Comparison of ENCODE assay signal across 8 mouse cellular contexts in the genomic region with DNA sequence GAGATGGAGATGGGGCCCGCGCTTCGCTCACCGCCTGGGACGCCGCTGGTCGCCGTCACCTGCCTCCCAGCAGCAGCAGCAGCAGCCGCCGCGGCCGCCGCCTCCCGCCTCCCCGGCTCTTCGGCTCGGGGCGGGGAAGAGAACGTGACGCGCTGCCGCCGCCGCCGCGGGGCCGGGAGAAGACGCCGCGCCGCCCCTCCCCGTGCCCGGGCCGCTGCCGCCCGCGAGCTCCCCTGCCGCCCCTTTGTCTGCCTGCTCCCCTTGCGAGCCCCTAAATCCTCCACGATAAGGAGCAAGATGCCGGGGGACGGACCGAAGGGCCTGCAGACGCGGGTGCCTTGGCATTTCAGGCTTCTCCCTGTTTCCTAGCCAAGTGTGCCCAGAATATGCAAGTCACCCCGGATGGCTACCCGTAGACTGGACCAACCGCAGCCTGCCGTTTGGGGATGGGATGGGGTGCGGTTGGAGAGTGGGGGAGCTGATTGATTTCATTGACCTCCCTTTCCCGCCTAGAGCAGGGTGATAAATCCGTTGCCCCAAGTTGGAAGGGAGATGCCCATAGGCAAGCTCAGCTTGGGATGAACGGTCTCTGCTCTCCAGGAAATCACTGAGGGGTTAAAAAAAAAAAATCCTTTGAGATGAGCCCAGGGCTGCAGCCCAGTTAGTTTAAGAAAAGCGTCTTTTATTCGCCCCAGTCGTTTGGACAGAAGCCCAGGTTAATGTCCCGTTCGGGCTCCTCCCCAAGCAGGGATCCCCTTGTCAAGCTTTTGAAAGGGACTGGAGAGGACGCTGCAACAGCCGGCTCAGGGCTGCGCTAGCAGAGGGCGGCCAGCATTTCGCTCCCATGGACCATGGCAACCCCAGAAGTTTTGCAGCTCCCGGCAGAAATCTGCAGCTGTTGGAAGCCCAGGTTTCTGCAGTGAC. TPM values are rescaled to one million over a fixed set of nuclear protein-coding genes. Genes with fewer than 3 reads are reported as not detected.
DNase-seq lines count a peak whose midpoint lies in the region; ATAC-seq and TF ChIP-seq lines count a peak whose summit lies in the region.

A gene (minus strand): TSS at position 398 of the 924 bp plus-strand sequence.

- H3K4me3 ChIP-seq in MEL (ENCODE audit: control insufficient read depth in 1 of 2, insufficient read depth in 1 of 2, low read depth in 2 of 2, low read length in 2 of 2) = peak within 1 kb of the TSS; percentile 84 to 99
- H3K4me3 ChIP-seq in forebrain, embryonic 14.5 days (ENCODE audit: low read depth, low read length) = peak within 1 kb of the TSS; percentile 96
- peak within 1 kb of the TSS; percentile 96 for H3K4me3 ChIP-seq in heart, embryonic 16.5 days (ENCODE audit: low read length)
- peak within 1 kb of the TSS; percentile 79 for H3K4me3 ChIP-seq in liver, embryonic 15.5 days (replicated peaks)
- peak within 1 kb of the TSS; percentile 79 for H3K4me3 ChIP-seq in neural tube, embryonic 11.5 days (ENCODE audit: low read depth, low read length)
- peak within 1 kb of the TSS; percentile 93 for H3K4me3 ChIP-seq in stomach, embryonic 16.5 days (replicated peaks; ENCODE audit: low read length)

- peak within 1 kb of the TSS; percentile 69 for H3K4me2 ChIP-seq in forebrain, embryonic 14.5 days (ENCODE audit: low read length)
- H3K4me2 ChIP-seq in heart, embryonic 16.5 days (ENCODE audit: low read depth, low read length) = peak within 1 kb of the TSS; percentile 96
- peak within 1 kb of the TSS; percentile 94 for H3K4me2 ChIP-seq in liver, embryonic 15.5 days
- H3K4me2 ChIP-seq in neural tube, embryonic 11.5 days (ENCODE audit: low read depth) = peak within 1 kb of the TSS; percentile 79
- H3K4me2 ChIP-seq in stomach, embryonic 16.5 days (ENCODE audit: low read depth, low read length) = peak within 1 kb of the TSS; percentile 98

- TF ChIP-seq RAD21 in MEL (IDR thresholded peaks at IDR 0.05; ENCODE audit: low read depth, low read length) = no peak

- peak; percentile 65 for DNase-seq in MEL (ENCODE audit: low read depth, low spot score)
- DNase-seq in cerebellum, adult 11 months = peak; percentile 64
- DNase-seq in forebrain, embryonic 14.5 days (ENCODE audit: low spot score) = peak; percentile 90
- peak; percentile 81 for DNase-seq in kidney, postnatal 14 days
- peak; percentile 79 for DNase-seq in neural tube, embryonic 11.5 days (ENCODE audit: low spot score)

- peaks cover 21% of the 10 kb centered on the region for H3K79me2 ChIP-seq in MEL (ENCODE audit: control insufficient read depth, insufficient read depth, low read length, poor library complexity)

- under 1% methylated on average over 33 of the region's 64 CpGs for WGBS in forebrain, embryonic 14.5 days
- 1% methylated on average over 42 of the region's 64 CpGs for WGBS in heart, embryonic 16.5 days
- WGBS in liver, embryonic 15.5 days (ENCODE audit: insufficient replicate concordance) = 2% methylated on average over 61 of the region's 64 CpGs
- under 1% methylated on average over 29 of the region's 64 CpGs for WGBS in neural tube, embryonic 11.5 days
- under 1% methylated on average over 55 of the region's 64 CpGs for WGBS in stomach, embryonic 16.5 days

- peak; percentile 78 for ATAC-seq in forebrain, embryonic 14.5 days
- ATAC-seq in heart, embryonic 16.5 days (replicated peaks; ENCODE audit: extremely low read depth, insufficient read depth, low FRiP score) = peak; percentile 73
- peak; percentile 80 for ATAC-seq in liver, embryonic 15.5 days (ENCODE audit: insufficient read depth)
- ATAC-seq in neural tube, embryonic 11.5 days (ENCODE audit: insufficient read depth, low FRiP score, low TSS enrichment) = peak; percentile 60
- peak; percentile 75 for ATAC-seq in stomach, embryonic 16.5 days (ENCODE audit: insufficient read depth, low FRiP score)

- peak within 1 kb of the TSS; percentile 13; the same call in 1 of the 2 replicates for H3K27ac ChIP-seq in MEL (ENCODE audit: control insufficient read depth, low read depth, low read length)
- peak within 1 kb of the TSS; percentile 99 for H3K27ac ChIP-seq in forebrain, embryonic 14.5 days (ENCODE audit: low read depth, low read length)
- peak within 1 kb of the TSS; percentile 96 for H3K27ac ChIP-seq in heart, embryonic 16.5 days (ENCODE audit: low read length)
- H3K27ac ChIP-seq in liver, embryonic 15.5 days (replicated peaks) = peak within 1 kb of the TSS; percentile 74
- H3K27ac ChIP-seq in neural tube, embryonic 11.5 days (ENCODE audit: low read depth, low read length) = peak within 1 kb of the TSS; percentile 93
- peak within 1 kb of the TSS; percentile 92 for H3K27ac ChIP-seq in stomach, embryonic 16.5 days (ENCODE audit: low read length)

- TF ChIP-seq CTCF in MEL (IDR thresholded peaks at IDR 0.05 in 2 of 3, conservative IDR thresholded peaks at IDR 0.05 in 1 of 3; ENCODE audit: control insufficient read depth in 1 of 3, insufficient read depth in 1 of 3, low read depth in 2 of 3, low read length in 3 of 3, poor library complexity in 1 of 3, severe bottlenecking in 1 of 3) = no peak

- peaks cover 4 to 10% of the 10 kb centered on the region in 2 experiments; a peak in 3 of 4 replicates for H3K4me1 ChIP-seq in MEL (ENCODE audit: control insufficient read depth in 1 of 2, insufficient read depth in 2 of 2, low read length in 2 of 2)
- H3K4me1 ChIP-seq in forebrain, embryonic 14.5 days (ENCODE audit: control insufficient read depth, insufficient read depth, low read length) = peaks cover 19% of the 10 kb centered on the region
- H3K4me1 ChIP-seq in heart, embryonic 16.5 days (ENCODE audit: control insufficient read depth, insufficient read depth, low read length) = peaks cover 31% of the 10 kb centered on the region
- H3K4me1 ChIP-seq in liver, embryonic 15.5 days (replicated peaks) = peaks cover 30% of the 10 kb centered on the region
- H3K4me1 ChIP-seq in neural tube, embryonic 11.5 days (ENCODE audit: control insufficient read depth, insufficient read depth, low read length) = peaks cover 9% of the 10 kb centered on the region
- peaks cover 30% of the 10 kb centered on the region for H3K4me1 ChIP-seq in stomach, embryonic 16.5 days (ENCODE audit: control insufficient read depth, insufficient read depth, low read length)

- TF ChIP-seq POLR2A in MEL (IDR thresholded peaks at IDR 0.05; ENCODE audit: control insufficient read depth in 1 of 2, insufficient read depth in 1 of 2, low read depth in 1 of 2, low read length in 2 of 2, poor library complexity in 1 of 2) = peak in 1 of 2 experiments; percentile 86; a peak in 3 of 4 replicates

- no peak for TF ChIP-seq EP300 in MEL (IDR thresholded peaks at IDR 0.05; ENCODE audit: low read depth in 1 of 2, low read length in 2 of 2)

- no peaks in the 10 kb centered on the region for H3K27me3 ChIP-seq in MEL (ENCODE audit: control insufficient read depth in 1 of 2, insufficient read depth in 2 of 2, low read length in 2 of 2)
- no peaks in the 10 kb centered on the region for H3K27me3 ChIP-seq in forebrain, embryonic 14.5 days (replicated peaks; ENCODE audit: control insufficient read depth, insufficient read depth, low read length)
- H3K27me3 ChIP-seq in heart, embryonic 16.5 days (ENCODE audit: control insufficient read depth, insufficient read depth, low read length) = no peaks in the 10 kb centered on the region
- peaks cover 11% of the 10 kb centered on the region for H3K27me3 ChIP-seq in liver, embryonic 15.5 days
- no peaks in the 10 kb centered on the region for H3K27me3 ChIP-seq in neural tube, embryonic 11.5 days (ENCODE audit: control insufficient read depth, insufficient read depth, low read length)
- no peaks in the 10 kb centered on the region for H3K27me3 ChIP-seq in stomach, embryonic 16.5 days (ENCODE audit: control insufficient read depth, insufficient read depth, low read length)

- H3K9me3 ChIP-seq in MEL (replicated peaks; ENCODE audit: insufficient read depth, low read length) = no peaks in the 10 kb centered on the region
- no peaks in the 10 kb centered on the region for H3K9me3 ChIP-seq in forebrain, embryonic 14.5 days (replicated peaks; ENCODE audit: control insufficient read depth, low read length)
- no peaks in the 10 kb centered on the region for H3K9me3 ChIP-seq in heart, embryonic 16.5 days (replicated peaks; ENCODE audit: control insufficient read depth, low read length)
- no peaks in the 10 kb centered on the region for H3K9me3 ChIP-seq in liver, embryonic 15.5 days (replicated peaks)
- no peaks in the 10 kb centered on the region for H3K9me3 ChIP-seq in neural tube, embryonic 11.5 days (ENCODE audit: control insufficient read depth, low read length)
- H3K9me3 ChIP-seq in stomach, embryonic 16.5 days (replicated peaks; ENCODE audit: control insufficient read depth, low read length) = no peaks in the 10 kb centered on the region

- H3K36me3 ChIP-seq in MEL (ENCODE audit: control insufficient read depth in 1 of 2, insufficient read depth in 2 of 2, low read length in 2 of 2) = peaks cover 0 to 9% of the 10 kb centered on the region in 2 experiments; a peak in 2 of 4 replicates
- H3K36me3 ChIP-seq in forebrain, embryonic 14.5 days (ENCODE audit: control insufficient read depth, insufficient read depth, low read length) = no peaks in the 10 kb centered on the region
- no peaks in the 10 kb centered on the region for H3K36me3 ChIP-seq in heart, embryonic 16.5 days (ENCODE audit: control insufficient read depth, insufficient read depth)
- H3K36me3 ChIP-seq in liver, embryonic 15.5 days (replicated peaks) = no peaks in the 10 kb centered on the region
- H3K36me3 ChIP-seq in neural tube, embryonic 11.5 days (ENCODE audit: control insufficient read depth, insufficient read depth, low read length) = no peaks in the 10 kb centered on the region
- no peaks in the 10 kb centered on the region for H3K36me3 ChIP-seq in stomach, embryonic 16.5 days (ENCODE audit: control insufficient read depth, insufficient read depth, low read length)

- H3K9ac ChIP-seq in MEL (ENCODE audit: control insufficient read depth, low read depth, low read length, poor library complexity, severe bottlenecking) = peak within 1 kb of the TSS; percentile 92
- H3K9ac ChIP-seq in forebrain, embryonic 14.5 days (ENCODE audit: low read length) = peak within 1 kb of the TSS; percentile 99
- H3K9ac ChIP-seq in heart, embryonic 16.5 days (ENCODE audit: low read length) = peak within 1 kb of the TSS; percentile 99
- H3K9ac ChIP-seq in liver, embryonic 15.5 days = peak within 1 kb of the TSS; percentile 83
- peak within 1 kb of the TSS; percentile 92 for H3K9ac ChIP-seq in neural tube, embryonic 11.5 days (ENCODE audit: low read length)
- peak within 1 kb of the TSS; percentile 99 for H3K9ac ChIP-seq in stomach, embryonic 16.5 days (ENCODE audit: low read length)

RNA-seq across cellular contexts. Expression of the gene that starts here (rescaled TPM):
- 13.3 and 16.2 TPM in 2 replicates for total RNA-seq in MEL (2012; rRNA removed)
- polyA plus RNA-seq in MEL (2012; ENCODE audit: insufficient read depth in 1 of 2, insufficient read length in 2 of 2, low read depth in 1 of 2, low replicate concordance in 2 of 2, missing spikeins in 1 of 2) = 10 to 100 TPM in 1 of 2 experiments, not detected in 1; 23.0 TPM
- 45.9 and 55.6 TPM in 2 replicates for polyA plus RNA-seq in forebrain, embryonic 14.5 days (2014; fragmentation: Nextera tagmentation; extraction: Ambion mirVana)
- 53.1 and 54.0 TPM in 2 replicates for polyA plus RNA-seq in heart, embryonic 16.5 days (2015; fragmentation: Nextera tagmentation; extraction: Ambion mirVana)
- polyA plus RNA-seq in liver, embryonic 15.5 days (2015; fragmentation: Nextera tagmentation; extraction: Ambion mirVana) = 10.8 and 11.9 TPM in 2 replicates
- polyA plus RNA-seq in neural tube, embryonic 11.5 days (2014; fragmentation: Nextera tagmentation; extraction: Ambion mirVana) = 45.1 and 52.2 TPM in 2 replicates
- 40.6 and 46.1 TPM in 2 replicates for polyA plus RNA-seq in stomach, embryonic 16.5 days (2015; fragmentation: Nextera tagmentation; extraction: Ambion mirVana)

Comparison
In these comparisons a context has a peak if more than half of its experiments do, and no peak if none do; other contexts are left out.
1. Peak in every context shown above with its lines: DNase-seq, ATAC-seq, H3K4me3 ChIP-seq and H3K27ac ChIP-seq.
2. H3K27ac ChIP-seq: peak in every context shown above with its lines; median percentile 99 in forebrain, embryonic 14.5 days; 96 in heart, embryonic 16.5 days; 93 in neural tube, embryonic 11.5 days; 92 in stomach, embryonic 16.5 days; 74 in liver, embryonic 15.5 days; 13 in MEL.